Mouse (Mus musculus): Measurements from ENCODE around the gene H2-Q1. TPM values are rescaled to one million over a fixed set of nuclear protein-coding genes. Genes with fewer than 3 reads are reported as not detected.

Gene H2-Q1
- 36.3 and 83.4 TPM in 2 replicates for polyA plus RNA-seq (2012; rRNA removed)

GRCm38 (mm10) chr17:35320327-35321081 is at the start of gene H2-Q1:
TSS of gene H2-Q1 (plus strand) at chr17:35320405.
- peak within 1 kb of the TSS; percentile 75 for H3K4me3 ChIP-seq (ENCODE audit: low read depth, low read length)
- no peak for TF ChIP-seq CTCF (IDR thresholded peaks at IDR 0.05; ENCODE audit: extremely low read depth, insufficient read length, insufficient replicate concordance, low read depth, low read length)
- peak; percentile 93 for TF ChIP-seq POLR2A (IDR thresholded peaks at IDR 0.05; ENCODE audit: low read depth, low read length)
- H3K4me1 ChIP-seq (ENCODE audit: control insufficient read depth, insufficient read depth, insufficient read length, low read length), result peaks cover 8% of the 10 kb centered on the region
- H3K27ac ChIP-seq (ENCODE audit: insufficient read depth, low read depth, low read length), result peak within 1 kb of the TSS; percentile 86
- no peaks in the 10 kb centered on the region for H3K27me3 ChIP-seq (ENCODE audit: control insufficient read depth, insufficient read depth, low read length)
- H3K36me3 ChIP-seq (ENCODE audit: control insufficient read depth, insufficient read depth, low read length), result peaks cover 3% of the 10 kb centered on the region; the same call in 1 of the 2 replicates
- WGBS, result 1% methylated on average over 55 of the region's 55 CpGs

GRCm38 (mm10) chr17:35272249-35272648 is 48.0 kb upstream of the H2-Q1 start:
- H3K36me3 ChIP-seq (ENCODE audit: control insufficient read depth, insufficient read depth, low read length), result no peaks in the 10 kb centered on the region
- H3K4me1 ChIP-seq (ENCODE audit: control insufficient read depth, insufficient read depth, insufficient read length, low read length), result peaks cover 10% of the 10 kb centered on the region; the same call in 1 of the 2 replicates
- TF ChIP-seq POLR2A (IDR thresholded peaks at IDR 0.05; ENCODE audit: low read depth, low read length) (no peak), CTCF (IDR thresholded peaks at IDR 0.05; ENCODE audit: extremely low read depth, insufficient read length, insufficient replicate concordance, low read depth, low read length) (no peak)
- H3K4me3 ChIP-seq (ENCODE audit: low read depth, low read length), result no peak overlapping the region
- 81% methylated on average over 3 of the region's 3 CpGs for WGBS
- no peak overlapping the region for H3K27ac ChIP-seq (ENCODE audit: insufficient read depth, low read depth, low read length)
- no peaks in the 10 kb centered on the region for H3K27me3 ChIP-seq (ENCODE audit: control insufficient read depth, insufficient read depth, low read length)

GRCm38 (mm10) chr17:35274770-35275169 is 45.4 kb upstream of the H2-Q1 start:
- Histone ChIP-seq H3K36me3 (ENCODE audit: control insufficient read depth, insufficient read depth, low read length) (no peaks in the 10 kb centered on the region), H3K27ac (ENCODE audit: insufficient read depth, low read depth, low read length) (no peak overlapping the region), H3K4me3 (ENCODE audit: low read depth, low read length) (no peak overlapping the region), H3K4me1 (ENCODE audit: control insufficient read depth, insufficient read depth, insufficient read length, low read length) (peaks cover 5% of the 10 kb centered on the region; the same call in 1 of the 2 replicates), H3K27me3 (ENCODE audit: control insufficient read depth, insufficient read depth, low read length) (no peaks in the 10 kb centered on the region)
- WGBS, result 5% methylated on average over 11 of the region's 11 CpGs
- TF ChIP-seq CTCF (IDR thresholded peaks at IDR 0.05; ENCODE audit: extremely low read depth, insufficient read length, insufficient replicate concordance, low read depth, low read length) (peak; percentile 88), POLR2A (IDR thresholded peaks at IDR 0.05; ENCODE audit: low read depth, low read length) (no peak)

GRCm38 (mm10) chr17:35276304-35276864 is 43.8 kb upstream of the H2-Q1 start:
- H3K27ac ChIP-seq (ENCODE audit: insufficient read depth, low read depth, low read length), result no peak overlapping the region
- H3K36me3 ChIP-seq (ENCODE audit: control insufficient read depth, insufficient read depth, low read length), result no peaks in the 10 kb centered on the region
- WGBS, result 13% methylated on average over 13 of the region's 13 CpGs
- peaks cover 6% of the 10 kb centered on the region; the same call in 1 of the 2 replicates for H3K4me1 ChIP-seq (ENCODE audit: control insufficient read depth, insufficient read depth, insufficient read length, low read length)
- TF ChIP-seq POLR2A (IDR thresholded peaks at IDR 0.05; ENCODE audit: low read depth, low read length) (no peak), CTCF (IDR thresholded peaks at IDR 0.05; ENCODE audit: extremely low read depth, insufficient read length, insufficient replicate concordance, low read depth, low read length) (no peak)
- H3K4me3 ChIP-seq (ENCODE audit: low read depth, low read length), result 0 out of 2 replicates have a peak overlapping the region, but pooled peaks have one; percentile 25
- no peaks in the 10 kb centered on the region for H3K27me3 ChIP-seq (ENCODE audit: control insufficient read depth, insufficient read depth, low read length)

- no peak overlapping the region for H3K4me3 ChIP-seq (ENCODE audit: low read depth, low read length)
- no peaks in the 10 kb centered on the region for H3K27me3 ChIP-seq (ENCODE audit: control insufficient read depth, insufficient read depth, low read length)
- no peak for TF ChIP-seq CTCF (IDR thresholded peaks at IDR 0.05; ENCODE audit: extremely low read depth, insufficient read length, insufficient replicate concordance, low read depth, low read length)
- no peak for TF ChIP-seq POLR2A (IDR thresholded peaks at IDR 0.05; ENCODE audit: low read depth, low read length)
- peaks cover 6% of the 10 kb centered on the region; the same call in 1 of the 2 replicates for H3K4me1 ChIP-seq (ENCODE audit: control insufficient read depth, insufficient read depth, insufficient read length, low read length)
- no peaks in the 10 kb centered on the region for H3K36me3 ChIP-seq (ENCODE audit: control insufficient read depth, insufficient read depth, low read length)
- 84% methylated on average over 8 of the region's 8 CpGs for WGBS
- H3K27ac ChIP-seq (ENCODE audit: insufficient read depth, low read depth, low read length), result no peak overlapping the region
Measured at GRCm38 (mm10) chr17:35278049-35278448, 42.2 kb upstream of the H2-Q1 start.

GRCm38 (mm10) chr17:35278957-35279688 is 41.1 kb upstream of the H2-Q1 start:
- Histone ChIP-seq H3K4me3 (ENCODE audit: low read depth, low read length) (no peak overlapping the region), H3K27ac (ENCODE audit: insufficient read depth, low read depth, low read length) (no peak overlapping the region), H3K4me1 (ENCODE audit: control insufficient read depth, insufficient read depth, insufficient read length, low read length) (peaks cover 6% of the 10 kb centered on the region; the same call in 1 of the 2 replicates), H3K27me3 (ENCODE audit: control insufficient read depth, insufficient read depth, low read length) (no peaks in the 10 kb centered on the region), H3K36me3 (ENCODE audit: control insufficient read depth, insufficient read depth, low read length) (no peaks in the 10 kb centered on the region)
- TF ChIP-seq CTCF (IDR thresholded peaks at IDR 0.05; ENCODE audit: extremely low read depth, insufficient read length, insufficient replicate concordance, low read depth, low read length) (no peak), POLR2A (IDR thresholded peaks at IDR 0.05; ENCODE audit: low read depth, low read length) (no peak)
- WGBS, result 85% methylated on average over 13 of the region's 13 CpGs

All from small intestine, adult 2 months (tissue).